Mouse (Mus musculus) lung, postnatal 36 days (tissue): ENCODE measurements around the gene Gm11060.

ENCODE experiments used
- DNase-seq: peaks from one replicate; pipeline ENCODE4 v3.0.0; 2022; ENCODE audit warnings: mixed read lengths

The Gm11060 gene

DNA sequence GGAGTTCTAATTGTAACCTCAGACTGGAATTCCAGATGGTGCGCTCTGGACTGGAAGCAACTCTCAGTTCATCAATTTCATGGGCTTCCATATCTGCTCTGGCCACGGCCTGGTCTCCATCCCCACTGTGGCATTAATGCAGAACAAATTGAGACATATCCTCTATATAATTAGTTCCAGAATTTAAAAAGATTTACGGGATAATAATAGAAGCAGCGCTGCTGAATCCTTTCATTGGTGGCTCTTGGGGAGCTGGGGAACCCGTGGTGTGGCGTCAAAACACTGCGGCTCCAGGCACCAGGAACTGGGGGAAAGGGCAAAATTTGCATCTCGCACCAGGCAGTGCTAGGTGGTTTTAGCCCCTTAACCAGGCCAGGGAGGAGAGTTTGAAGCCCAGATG lies 30.4 kb downstream of the Gm11060 start:
- no peak for DNase-seq

DNA sequence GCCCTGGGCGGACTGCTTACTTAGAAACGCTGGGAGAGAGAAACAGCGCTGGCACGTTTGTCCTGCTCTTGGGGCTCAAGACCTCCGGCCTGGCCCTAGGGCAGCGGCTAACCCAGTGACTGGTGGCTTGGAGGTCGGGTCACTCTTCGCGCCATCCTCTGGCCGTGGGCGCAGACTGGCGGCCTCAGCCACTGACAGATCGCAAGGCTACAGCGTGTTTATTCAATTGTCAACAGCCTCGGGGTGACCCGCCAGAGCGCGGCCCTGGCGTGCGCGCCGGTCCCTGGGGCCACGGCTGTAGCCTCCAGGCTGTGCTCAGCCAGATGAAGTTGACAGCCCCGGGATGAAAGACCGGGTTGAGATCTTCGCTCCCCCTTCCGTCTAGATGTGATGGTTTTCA lies 31.1 kb downstream of the Gm11060 start:
- no peak for DNase-seq

DNA sequence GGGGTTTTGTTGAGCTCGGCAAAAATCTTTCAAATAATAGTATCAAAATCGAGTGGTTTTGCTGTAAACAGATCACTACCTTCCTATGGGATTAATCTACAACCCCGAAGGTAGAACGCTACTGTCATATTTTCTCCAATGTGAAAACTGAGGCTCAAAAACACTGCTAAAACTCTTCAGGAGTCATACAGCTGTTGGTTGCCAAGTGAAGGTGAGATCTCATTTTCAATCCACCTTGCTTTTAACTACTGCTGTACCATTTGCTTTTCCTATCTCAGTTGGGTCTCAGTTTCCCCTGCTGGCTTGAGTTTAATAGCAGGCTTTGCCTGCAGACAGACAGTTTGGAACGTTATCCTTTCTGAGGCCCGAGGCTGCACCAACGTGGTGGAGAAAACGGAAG lies 31.6 kb downstream of the Gm11060 start:
- no peak for DNase-seq

DNA sequence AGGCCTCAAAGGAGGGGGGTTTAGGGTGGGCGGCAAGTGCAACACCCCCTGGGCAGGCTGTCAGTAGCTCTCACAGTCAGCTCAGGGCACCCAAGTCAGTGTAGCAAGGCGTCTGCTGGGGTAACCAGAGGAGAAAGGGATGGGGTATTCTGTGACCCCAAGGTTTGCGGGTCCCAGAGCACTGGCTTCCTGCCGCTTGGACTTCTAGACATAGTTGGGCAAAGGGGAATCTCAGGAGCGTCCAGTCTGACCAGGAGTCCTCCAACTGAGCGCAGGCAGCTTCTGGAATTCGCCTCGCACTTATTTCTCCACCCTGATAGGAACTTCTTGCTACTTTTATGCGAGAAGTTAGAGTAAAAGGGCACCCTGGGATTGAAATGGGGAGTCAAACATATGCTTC lies 32.1 kb downstream of the Gm11060 start:
- no peak for DNase-seq

DNA sequence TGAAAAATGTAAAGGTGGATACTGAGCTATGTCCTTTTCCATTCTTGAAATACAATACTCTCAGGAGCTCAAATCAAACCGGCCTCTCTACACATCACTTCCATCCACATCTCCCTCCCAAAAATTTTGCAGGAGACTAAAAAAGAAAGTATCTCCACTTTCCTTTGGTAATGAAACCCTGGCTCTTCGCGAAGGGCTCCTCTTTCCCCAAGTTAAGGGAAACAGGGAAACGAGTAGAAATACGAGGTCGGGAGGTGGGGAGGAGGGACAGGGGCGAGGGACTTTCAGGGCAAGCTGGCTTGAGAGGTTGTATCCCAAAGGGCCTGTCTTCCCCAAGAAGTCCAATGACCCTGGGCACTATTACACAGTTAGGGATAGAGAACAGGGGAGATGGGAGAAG lies 32.6 kb downstream of the Gm11060 start:
- no peak for DNase-seq

DNA sequence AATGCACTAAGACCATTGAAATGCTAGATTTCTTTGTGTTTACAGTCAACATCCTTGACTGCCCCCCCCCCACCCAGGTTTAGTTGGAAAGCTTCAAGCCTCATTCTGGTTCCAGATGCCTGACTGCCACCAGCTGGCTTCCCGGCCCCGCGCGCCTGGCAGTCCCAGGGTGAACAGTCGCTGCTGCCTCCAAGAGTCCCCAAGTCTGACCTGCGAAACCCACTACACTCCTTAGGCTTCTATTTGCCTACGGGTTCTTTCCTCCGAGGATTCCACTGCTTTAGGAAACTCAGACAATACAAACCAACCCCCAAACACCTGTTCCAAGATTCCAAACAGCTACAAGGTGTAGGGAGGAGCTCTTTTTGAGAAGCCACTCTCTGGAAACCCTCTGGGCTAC lies 33.4 kb downstream of the Gm11060 start:
- DNase-seq: no peak

DNA sequence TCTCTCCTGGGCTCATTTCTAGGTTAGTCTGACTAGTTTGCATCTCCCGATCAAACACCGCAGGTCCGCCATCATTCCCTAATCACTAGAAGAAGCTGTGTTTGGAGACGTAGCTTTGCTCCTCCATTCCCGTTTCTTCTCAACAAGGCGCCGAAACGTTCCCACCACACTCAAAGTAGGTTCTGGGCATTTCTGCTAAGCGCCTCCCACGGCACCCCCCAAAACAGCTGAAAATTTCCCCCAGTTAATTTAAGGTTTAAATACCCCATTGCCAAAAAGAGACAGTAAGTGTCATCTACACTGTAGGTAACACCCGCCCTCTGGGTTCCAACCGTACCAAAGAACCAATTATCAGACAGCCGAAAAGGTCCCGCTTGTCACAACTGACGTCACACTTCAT lies 33.8 kb downstream of the Gm11060 start:
- DNase-seq: no peak

DNA sequence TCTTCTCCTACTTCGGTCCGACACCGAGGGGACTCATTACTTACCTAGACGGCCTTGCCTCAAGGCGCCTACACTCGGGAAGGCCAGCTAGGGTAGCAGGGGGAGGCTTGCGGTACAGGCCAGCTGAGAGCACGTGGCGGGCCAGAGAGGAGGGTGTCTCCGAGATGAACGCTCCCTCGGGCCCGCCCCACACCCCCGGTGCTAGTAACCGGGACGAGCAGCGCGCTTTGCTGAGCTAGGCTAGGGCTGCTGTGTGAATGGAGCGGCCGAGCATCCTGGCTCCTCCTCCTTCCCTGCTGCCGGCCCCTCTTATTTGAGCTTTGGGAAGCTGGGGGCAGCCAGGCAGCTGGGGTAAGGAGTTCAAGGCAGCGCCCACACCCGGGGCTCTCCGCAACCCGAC lies 34.5 kb downstream of the Gm11060 start, which contains the start of gene Wt1:
Wt1 (plus strand) TSS at position 251 of the 400 bp plus-strand sequence.
- peak; percentile 21 for DNase-seq

DNA sequence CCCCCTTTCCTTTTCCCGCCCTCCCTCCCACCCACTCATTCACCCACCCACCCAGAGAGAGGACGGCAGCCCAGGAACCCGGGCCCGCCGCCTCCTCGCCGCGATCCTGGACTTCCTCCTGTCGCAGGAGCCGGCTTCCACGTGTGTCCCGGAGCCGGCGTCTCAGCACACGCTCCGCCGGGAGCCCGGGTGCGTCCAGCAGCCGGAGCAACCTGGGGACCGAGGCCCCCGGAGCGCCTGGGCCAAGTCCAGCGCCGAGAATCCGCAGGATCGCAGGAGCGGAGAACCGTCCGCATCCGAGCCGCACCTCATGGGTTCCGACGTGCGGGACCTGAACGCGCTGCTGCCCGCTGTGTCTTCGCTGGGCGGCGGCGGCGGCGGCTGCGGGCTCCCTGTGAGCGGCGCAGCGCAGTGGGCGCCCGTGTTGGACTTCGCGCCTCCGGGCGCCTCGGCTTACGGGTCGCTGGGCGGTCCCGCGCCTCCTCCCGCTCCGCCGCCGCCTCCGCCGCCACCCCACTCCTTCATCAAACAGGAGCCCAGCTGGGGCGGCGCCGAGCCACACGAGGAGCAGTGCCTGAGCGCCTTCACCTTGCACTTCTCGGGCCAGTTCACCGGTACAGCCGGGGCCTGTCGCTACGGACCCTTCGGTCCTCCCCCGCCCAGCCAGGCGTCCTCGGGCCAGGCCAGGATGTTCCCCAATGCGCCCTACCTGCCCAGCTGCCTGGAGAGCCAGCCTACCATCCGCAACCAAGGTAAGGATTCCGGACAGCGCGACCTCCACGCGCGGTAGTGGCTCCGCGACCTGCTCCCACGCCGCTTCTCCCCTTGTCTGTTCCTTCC lies 35.1 kb downstream of the Gm11060 start:
- no peak for DNase-seq

DNA sequence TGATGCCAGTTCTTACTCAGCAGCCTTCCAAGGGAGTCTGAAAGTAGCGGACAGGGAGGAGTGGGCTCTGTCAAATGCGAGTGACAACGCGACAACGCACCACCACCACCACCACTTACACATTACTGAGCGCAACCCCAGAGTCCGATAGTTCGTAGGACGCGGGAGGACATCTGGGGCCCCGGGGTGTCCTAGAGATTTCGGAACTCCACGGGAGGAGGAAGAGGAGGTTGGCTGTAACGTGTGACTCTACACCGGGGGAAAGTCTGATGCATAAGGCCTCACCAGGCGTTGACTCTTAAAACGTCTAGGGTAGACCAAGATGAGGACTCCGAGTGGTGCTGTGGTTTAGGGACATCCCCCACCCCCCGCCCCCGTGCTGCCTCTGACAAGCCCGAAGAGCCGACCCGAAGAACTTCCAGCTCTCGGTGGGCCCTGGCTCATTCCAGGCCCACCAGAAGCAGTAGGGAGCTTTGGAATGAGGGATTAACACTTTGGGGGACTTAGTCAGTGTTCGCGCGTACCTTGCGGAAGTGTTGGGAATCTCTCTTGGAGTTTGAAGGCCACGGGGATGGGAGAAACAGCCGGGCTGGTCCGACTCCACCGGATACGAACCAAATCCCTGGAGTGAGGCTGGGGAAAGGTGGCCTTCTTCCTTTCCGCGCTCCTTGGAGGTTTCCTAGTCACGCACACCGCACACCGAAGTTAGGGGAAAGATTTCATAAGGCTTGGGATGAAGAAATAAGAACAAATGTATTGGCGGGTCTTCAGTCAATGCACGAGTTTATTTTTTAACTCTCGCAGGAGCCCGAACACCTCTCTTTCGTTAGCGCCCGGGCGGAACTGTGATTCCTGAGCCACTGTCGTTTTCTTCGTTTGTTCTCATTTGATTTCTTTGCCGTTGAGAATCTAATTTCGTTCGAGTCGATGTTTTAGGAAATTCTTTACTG lies 36.0 kb downstream of the Gm11060 start:
- DNase-seq: no peak

DNA sequence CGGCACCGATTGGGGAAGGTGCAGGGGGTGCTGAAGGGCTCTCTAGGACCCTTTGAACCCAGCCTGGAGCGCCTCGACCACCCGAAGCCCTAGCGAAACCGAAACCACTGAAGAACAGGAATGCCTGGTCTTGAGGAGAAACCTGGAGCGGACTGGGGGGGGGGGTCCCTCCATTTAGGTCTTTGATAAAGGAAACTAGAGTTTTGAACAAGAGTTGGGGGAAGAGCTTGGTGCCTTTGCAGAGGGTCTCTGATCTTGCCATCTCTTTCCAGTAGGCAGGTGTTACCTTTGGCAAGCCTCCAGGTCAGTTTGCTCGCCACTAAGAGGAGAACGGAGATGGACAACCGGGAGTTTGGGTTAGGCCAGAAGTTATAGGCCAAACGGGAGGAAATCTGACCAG lies 36.7 kb downstream of the Gm11060 start:
- no peak for DNase-seq

DNA sequence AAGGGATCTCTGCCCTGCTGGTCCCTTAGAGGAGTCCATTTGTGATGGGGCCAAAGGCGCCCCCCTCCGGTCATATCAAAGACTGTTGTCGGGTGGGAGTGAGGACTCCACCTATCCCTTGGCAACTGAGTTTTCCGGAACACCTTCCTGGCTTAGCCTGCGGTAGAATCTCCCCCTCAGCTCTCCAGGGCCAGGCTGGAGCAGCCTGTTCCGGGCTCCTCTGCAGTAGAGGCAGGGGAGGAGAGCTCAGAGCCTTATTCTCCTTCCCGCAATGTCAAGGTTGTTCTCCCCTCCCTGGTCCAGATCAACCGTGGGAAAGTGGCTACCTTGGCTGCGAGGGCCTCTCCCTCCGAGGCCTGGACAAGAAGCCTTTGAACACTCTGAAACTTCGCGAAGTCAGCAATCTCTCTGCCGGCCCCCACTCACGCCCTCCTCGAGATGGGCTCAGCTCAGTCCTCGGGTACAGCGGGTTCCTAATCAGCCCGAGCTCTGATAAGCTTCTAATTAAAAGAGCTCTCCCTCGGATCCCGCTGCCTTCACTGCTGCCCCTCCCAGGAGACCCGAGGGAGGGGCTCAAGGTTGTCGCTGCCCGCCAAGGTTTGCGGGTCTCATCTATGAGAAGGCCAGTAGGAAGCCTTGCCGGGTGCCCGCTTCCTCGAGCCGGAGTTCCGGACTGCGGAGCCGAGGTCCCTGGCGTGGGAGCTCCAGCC lies 38.7 kb downstream of the Gm11060 start:
- DNase-seq: peak; percentile 15

DNA sequence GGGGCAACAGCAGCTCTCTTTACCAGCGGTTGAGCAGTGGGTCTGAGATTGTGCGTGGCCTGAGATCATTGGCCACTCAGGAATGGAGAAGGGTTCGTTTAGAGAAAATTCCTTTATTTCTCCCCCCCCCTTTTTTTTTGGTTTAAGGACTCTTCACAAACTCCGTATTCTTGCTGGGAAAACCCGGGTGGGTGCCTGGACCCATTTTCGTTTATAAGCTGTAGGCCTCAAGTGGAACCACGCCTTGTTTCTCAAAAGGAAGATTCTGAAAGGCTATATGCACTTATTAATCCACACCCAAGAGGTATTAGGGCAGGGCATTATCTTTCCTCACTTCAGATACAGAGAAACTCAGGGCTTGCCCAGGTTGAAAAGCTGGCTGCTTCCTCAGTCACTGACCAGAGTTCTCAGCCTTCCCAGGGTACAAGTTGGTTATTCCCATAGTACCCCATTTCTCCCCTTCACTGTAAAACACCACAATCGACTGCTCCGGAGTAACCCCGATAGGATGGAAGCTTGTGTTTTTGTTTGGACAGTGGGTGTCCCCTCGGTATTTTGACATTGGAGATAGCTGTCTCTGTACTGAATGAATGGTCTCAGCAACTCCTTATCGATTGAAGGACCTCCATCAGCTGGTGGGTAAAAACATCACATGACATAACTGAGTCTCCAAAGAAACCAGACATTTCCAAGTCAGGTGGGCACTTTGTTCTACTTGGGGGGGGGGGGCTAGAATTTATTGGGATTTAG lies 39.4 kb downstream of the Gm11060 start:
- no peak for DNase-seq

DNA sequence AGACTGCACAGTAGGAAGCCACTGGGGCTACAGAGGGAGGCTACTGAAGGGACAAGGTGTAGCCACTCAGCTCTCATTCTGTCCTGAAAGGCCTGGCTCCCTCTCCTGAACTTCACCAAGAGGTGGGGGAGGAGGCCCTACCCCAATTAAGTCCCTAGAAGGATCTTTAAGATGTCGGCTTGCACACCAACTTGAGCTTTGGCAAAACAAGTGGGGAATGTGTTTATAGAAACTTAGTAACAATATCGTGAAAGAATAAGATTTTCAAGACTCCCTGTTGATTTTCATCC lies 39.9 kb downstream of the Gm11060 start:
- DNase-seq: no peak

DNA sequence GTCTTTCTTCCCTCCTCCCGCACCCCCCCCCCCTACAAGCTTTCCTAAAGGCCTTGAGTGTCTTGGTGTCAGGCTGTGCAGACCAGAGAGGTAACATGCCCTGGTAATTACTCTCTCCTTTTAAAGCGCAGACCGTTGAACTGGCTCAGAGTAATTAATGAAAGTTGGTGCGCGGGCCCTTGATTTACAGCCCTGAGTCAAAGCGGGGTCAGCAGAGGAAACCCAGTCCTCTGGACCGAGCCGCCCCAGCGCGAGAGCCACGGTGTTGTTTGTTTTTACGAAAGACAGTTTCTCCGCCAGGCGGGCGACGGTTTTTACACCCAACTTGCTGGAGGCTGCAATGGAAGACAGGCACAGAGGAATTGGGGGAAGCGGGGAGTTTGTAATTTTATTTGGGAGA lies 40.5 kb downstream of the Gm11060 start:
- DNase-seq: no peak

DNA sequence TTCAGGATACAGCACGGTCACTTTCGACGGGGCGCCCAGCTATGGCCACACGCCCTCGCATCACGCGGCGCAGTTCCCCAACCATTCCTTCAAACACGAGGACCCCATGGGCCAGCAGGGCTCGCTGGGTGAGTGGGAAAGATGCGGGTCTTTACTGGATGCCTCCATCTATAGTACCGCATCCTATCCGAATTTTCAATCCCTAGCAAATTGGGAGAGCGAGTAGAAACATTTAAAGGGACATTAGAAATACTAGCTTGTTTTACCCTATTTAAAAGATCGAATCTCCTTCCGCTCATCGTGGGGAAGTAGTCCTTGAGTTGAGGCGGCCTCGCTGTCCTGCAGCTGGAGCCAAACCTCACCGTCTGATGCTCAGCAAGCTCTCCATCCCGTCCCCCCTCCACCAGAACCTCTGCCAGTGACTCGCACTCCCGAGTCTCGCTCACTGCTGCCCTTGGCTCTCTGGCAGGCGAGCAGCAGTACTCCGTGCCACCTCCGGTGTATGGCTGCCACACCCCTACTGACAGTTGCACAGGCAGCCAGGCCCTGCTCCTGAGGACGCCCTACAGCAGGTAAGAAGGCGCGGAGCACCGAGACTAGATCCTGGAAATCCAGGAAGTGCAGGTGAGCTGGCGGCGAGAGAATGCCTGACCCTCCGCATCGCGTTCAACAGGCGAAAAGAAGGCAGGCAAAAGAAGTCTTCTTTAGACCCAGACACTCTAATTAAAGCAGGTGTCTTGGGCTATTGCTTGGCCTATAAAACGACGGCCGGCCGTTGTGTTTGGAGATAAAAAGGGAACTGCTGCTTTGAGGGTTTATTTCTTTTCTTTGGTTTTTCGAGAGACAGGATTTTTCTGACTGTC lies 41.3 kb downstream of the Gm11060 start:
- DNase-seq: no peak

DNA sequence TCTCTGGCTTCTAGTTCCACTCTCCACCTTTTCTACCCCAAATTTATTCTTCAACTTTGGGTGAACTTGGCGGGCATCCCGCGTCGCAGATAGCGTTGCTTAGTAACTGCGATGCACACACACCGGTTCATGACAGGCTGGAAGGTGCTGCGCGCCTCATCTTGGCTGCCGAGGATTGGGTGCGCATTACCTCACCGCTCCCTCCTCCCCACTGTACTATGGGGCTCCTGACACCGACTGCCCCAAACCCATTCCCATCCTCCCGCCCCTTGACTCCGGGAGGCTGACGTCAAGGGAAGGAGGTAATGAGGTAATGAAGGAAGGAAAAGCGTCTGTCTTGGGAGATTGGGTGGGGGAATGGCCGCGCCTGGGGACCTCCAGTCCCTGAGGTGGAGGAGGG lies 42.5 kb downstream of the Gm11060 start:
- peak; percentile 19 for DNase-seq

DNA sequence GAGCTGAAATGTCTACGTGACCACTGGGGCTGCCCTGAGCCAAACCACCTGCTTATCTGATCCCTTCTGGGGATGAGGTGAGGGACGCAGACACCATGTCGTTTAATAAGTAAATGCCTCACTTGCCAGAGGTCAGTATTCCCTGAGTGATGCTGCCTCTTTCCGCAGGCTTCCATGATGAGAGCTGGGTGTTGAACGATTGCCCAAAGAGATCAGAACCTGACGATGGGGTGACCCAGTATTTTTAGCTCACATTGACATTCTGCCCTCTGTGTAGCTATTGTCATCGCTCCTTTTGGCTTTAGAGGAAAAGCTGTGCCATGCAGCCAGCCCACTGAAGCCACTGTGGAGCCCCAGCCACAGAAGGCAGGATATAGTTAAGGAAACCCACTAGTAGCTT lies 47.7 kb downstream of the Gm11060 start:
- no peak for DNase-seq

DNA sequence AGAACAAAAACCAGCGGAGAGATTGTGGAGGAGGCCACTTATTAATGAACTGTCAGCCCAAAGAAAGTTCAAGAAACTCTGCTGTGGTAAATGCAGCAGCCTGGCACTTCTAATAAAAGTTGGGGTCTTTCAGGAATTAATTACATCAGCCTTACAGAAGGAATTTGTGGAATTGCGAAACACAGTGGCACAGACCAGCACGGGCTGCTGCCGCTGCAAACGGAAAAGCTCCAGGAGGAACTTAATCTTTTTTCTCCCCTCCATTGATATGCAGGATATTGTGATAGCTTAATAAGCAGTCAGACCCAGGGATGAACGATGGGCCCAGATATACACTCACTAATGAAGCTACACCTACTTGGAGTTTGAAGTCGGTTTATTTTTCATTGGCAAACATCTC lies 49.6 kb downstream of the Gm11060 start:
- no peak for DNase-seq
